Mouse (Mus musculus) small intestine, adult 2 months (tissue): ENCODE measurements around the gene Trim17.

Experiments
- CTCF ChIP-seq: fragments of 200-500 bp; IDR thresholded peaks from 2 replicates; pipeline ENCODE4 v1.5.1; 2012; ENCODE audit warnings: low read depth, mild to moderate bottlenecking, control low read depth, inconsistent platforms, low read length, moderate library complexity, mixed read lengths; ENCODE audit not compliant: insufficient replicate concordance, insufficient read length; ENCODE audit errors: extremely low read depth
- POLR2A ChIP-seq: fragments of 200-500 bp; IDR thresholded peaks from 2 replicates; pipeline ENCODE4 v1.6.1; 2012; ENCODE audit warnings: low read depth, mild to moderate bottlenecking, control low read depth, inconsistent platforms, low read length, moderate library complexity

- TF ChIP-seq CTCF (no peak), POLR2A (no peak)
Observed at GRCm38 (mm10) chr11:58980381-58980990, 26.0 kb downstream of the Trim17 start.
